Mouse (Mus musculus) left cerebral cortex, adult 9 months (tissue): Measurements from ENCODE around the gene Ralgapa1.
"Not testable (repeated sequence)": the region's sequence is repeated elsewhere in the genome, so short reads cannot be mapped to it uniquely, and the experiment has no call there.

Experiments used
- DNase-seq, 2 experiments: peaks; one replicate each; pipeline ENCODE4 v3.0.0; 2022; ENCODE audit warnings: low spot score in 2 of 2

Ralgapa1 gene

DNA sequence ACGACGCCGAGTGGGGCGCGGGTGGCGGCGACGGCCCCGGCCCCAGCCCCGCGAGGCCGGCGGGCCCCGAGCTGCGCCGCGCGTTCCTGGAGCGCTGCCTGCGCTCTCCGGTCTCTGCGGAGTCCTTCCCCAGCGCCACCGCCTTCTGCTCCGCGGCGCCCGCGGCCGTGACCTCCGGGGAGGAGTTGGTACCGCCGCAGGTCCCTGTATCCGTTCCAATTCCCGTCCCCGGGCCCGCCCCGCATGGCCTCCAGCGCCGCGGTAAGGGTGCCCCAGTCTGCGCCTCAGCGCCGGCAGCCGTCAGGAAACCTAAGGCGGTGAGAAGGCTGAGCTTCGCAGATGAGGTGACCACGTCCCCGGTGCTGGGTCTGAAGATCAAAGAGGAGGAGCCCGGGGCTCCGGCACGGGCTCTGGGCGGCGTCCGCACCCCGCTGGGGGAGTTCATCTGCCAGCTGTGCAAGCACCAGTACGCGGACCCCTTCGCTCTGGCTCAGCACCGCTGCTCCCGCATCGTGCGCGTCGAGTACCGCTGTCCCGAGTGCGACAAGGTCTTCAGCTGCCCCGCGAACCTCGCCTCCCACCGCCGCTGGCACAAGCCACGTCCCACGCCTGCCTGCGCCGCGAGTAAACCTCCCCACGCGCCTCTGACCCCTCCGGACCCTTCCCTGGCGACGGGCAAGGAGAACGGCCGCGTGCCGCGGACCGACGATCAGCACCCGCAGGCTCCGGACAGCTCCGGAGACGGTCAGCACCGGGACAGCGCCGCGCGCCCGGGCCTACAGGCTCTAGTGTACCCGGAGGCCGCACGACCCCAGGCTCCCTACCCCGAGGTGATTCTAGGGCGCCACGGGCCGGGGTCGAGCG, 221.1 kb downstream of the Ralgapa1 start:
- DNase-seq = no peak

DNA sequence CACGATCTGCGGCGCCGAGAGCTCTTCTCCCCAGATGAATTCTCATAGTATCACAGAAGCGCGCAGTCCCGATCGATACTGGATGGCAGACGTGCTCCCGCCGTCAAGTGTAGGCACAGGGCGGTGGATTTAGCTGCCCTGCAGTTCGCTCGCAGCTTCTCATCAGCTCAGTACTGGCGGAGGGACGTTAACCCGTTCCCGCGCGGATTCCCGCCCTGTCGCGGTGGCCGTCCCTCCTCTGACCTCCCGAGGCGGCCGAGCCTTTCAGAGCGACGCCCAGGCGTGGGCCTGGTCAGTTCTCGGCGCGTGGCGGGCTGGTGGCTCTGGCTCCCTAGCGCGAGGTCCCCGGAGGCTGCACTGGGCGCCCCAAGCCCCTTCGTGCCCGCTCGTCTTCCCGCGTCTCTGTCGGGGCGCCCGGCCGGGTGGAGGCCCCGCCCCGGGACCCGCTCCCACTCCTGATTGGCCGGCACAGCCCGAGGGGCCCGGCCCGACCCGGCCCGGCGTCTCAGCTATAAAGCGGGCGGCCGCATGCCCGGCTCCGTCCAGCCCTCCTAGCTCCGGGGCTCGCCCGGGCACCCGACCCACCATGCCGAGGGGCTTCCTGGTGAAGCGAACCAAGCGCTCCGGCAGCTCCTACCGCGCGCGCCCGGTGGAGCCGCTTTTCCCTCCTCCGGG, 221.9 kb downstream of the Ralgapa1 start, which contains the start of gene Insm2:
Insm2 (plus strand) TSS at position 541 of the 675 bp plus-strand sequence.
- DNase-seq = no peak

DNA sequence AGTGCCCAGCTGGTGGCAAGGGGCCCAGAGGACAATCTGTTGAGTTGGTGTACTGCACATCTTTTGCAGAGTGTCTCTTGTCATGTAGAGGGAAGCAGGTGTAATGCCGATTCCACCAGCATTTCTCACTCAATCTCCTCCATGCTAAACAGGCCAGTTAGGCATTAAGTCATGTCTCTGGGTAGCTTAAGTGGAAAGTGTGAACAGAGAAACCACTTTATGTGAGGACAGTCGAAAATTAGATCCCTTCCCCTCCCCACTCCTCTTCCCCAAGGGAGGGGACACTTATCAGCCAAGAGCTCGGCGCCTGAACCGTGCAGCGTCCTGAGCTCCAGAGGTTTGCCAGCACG, 222.5 kb downstream of the Ralgapa1 start:
- DNase-seq = no peak

DNA sequence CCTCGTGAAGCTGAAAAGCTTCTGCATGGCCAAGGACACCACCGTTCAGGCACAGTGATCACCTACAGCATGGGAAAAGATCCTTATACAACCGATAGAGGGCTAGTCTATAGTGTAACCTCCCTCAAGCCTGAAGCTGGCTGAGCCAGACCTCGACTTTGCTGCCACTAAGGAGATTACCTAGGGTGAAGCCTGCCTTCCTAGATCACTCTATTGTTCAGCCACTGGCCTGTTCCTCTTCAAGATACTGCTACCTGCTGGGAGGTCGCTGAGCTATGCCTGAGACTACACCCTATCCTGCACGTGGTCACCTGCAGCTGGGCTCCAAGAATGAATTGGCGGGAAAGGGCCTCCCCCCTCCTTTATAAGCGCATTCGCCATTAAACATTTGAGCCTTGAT, 234.0 kb downstream of the Ralgapa1 start:
- DNase-seq = not testable (repeated sequence)

DNA sequence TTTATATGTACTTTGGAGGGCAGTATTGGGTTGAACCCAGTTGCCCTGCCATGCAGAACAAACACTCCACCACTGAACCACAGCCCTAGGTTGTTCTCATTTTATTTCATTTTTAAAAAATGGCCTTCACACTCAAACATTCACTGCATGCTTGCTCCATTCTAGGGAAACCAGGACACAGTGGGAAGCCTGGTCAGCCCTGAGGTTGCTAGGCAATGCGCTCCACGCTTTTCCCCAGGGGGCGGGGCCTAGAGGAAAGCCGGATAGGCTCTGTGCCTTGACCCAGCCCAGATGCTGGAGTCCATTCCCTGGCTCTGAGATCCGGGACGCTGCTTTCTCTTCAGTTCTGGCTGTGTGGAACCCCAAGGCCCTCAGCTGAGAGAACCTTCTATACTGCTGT, 247.2 kb downstream of the Ralgapa1 start:
- no peak for DNase-seq

DNA sequence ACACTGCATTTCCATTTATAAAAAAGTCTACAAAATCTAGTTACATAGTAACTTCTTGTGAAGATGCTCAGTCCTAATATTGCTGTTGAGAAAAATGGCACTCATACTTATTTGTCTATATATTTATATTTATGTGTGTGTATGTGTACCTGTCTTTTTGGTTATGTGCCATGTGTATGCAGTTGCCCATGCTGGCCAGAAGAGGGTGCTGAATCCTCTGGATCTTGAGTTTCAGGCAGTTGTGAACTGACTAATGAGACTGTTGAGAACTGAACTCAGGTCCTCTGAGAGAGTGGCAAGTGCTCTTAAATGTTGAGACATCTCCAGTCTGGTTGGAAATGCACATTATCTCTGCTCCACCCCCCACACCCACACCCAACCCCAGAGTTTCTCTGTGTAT, 247.9 kb downstream of the Ralgapa1 start:
- no peak for DNase-seq

DNA sequence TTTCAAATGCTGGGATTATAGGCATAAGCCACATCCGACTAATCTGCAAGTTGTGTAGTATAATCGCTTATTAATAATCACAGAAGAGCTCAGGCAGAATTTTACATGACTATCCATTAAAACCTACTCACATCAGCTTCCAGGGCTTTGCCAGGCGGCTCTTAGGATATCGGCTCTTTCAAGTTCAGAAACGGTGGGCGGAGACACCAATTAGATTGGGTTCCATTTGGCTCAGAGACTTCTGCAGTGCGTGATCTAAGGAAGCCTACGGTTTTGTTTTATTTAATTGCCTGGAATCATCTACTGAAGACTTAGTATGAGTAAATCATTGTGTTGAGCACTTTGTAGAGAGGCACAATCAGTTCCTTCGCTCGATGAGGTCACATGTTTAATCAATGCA, 249.3 kb downstream of the Ralgapa1 start:
- no peak for DNase-seq

DNA sequence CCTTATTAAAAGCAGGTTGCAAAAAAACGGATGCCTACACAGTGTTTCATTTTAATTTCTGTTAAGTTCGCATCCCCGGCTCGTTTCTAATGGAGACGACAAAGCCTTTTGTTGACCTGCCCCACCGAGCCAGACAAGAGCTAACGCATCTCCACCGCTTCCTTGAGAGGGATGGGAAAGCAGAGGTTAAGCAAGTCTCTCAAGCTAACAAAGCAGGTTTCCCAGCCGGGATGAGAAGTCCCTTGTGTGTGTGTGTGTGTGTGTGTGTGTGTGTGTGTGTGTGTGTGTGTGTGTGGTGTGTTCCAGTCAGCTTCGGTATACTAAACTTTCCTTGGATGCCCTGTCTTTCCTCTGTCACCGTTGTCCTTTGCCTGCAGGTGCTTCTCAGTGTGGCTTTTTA, 249.8 kb downstream of the Ralgapa1 start:
- DNase-seq = no peak

DNA sequence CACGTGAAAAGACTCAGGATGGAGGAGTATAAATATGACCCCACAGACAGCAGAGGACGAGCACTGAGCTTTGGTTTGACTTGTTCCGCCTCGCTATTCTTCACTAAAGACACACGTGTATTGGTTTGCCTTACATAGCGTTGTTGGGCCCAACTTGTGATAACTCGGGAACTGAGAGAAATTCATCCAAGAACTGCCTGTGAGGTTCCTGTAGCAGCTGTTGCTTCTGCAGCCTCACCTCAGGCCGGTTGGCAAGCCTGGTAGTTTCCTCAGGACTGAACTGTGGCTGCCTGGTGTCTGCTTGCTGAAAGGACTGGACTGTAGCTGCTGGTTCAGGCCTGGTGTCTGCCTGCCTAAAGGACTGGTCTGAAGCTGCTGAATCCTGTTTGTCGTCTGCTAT, 250.3 kb downstream of the Ralgapa1 start:
- no peak for DNase-seq

DNA sequence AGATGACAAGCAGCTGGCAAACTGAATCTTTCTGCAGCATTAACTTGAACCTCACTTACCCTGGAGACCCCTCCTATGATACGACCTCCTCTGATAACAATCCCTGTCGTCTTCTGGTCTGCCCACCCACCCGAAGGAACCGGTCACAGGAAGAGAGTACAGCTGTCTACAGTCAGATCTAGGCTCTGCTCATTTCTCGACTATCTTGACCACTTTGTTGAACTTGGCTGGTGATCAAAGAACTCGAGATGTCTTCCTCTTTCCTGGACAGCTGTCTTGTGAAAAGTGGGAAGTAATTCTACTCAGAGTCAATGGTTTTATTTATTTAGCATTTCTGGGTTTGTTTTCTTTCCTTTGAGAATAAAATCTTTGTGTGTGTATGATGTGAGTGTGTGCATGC, 251.3 kb downstream of the Ralgapa1 start:
- DNase-seq = no peak

DNA sequence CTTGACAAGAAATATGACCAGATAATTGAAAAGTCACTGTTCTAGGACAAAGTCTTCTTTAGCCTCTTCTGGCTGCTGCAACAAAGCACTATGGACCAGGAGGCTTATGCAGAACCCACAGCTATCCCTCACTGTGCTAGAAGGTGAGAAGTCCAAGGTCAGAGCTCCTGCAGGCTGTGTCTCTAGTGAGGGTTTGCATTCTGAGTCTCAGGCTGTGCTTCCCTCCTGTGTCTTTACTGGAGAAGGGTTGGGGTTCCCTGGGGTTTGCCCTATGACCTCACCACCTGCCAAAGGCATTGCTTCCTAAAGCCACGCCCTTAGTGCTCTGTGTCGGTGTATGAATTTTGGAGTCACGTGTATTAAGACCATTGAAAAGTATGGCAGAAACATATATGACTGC, 252.5 kb downstream of the Ralgapa1 start:
- no peak for DNase-seq

DNA sequence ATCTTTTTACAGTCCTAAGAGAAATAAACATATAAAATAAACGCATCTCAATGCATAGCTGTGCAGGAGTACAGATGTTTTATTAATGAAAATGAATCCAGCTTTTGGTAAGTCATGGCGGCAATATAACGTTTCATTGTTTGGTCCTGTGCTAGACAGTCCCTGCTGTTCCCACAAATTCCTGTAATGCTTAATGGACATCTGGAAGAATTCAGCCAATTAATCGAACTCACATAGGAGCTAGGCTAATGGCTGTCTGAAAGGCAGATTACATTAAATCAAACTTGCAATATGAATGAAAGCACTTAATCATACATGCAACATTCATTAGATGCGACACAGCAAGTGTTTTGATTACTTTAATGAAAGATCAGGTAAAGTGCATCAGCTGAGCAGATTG, 254.1 kb downstream of the Ralgapa1 start:
- DNase-seq = no peak

DNA sequence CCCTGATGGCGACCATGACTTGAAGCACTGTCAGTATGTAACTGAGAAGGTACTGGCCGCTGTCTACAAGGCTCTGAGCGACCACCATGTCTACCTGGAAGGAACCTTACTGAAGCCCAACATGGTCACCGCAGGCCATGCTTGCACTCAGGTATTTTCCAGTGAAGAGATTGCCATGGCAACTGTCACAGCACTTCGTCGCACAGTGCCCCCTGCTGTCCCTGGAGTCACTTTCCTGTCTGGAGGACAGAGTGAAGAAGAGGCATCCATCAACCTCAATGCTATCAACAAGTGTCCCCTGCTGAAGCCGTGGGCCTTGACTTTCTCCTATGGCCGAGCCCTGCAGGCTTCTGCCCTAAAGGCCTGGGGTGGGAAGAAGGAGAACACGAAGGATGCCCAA, 255.1 kb downstream of the Ralgapa1 start:
- DNase-seq = no peak

DNA sequence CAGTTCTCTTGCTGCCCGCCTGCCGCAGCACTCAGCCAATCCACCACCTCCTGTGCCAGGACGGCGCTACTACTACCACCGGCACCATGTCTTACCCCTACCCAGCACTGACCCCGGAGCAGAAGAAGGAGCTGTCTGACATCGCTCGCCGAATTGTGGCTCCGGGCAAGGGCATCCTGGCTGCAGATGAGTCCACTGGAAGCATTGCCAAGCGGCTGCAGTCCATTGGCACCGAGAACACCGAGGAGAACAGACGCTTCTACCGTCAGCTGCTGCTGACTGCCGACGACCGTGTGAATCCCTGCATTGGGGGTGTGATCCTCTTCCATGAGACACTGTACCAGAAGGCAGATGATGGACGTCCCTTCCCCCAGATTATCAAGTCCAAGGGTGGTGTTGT, 255.8 kb downstream of the Ralgapa1 start, which contains the start of gene Aldoart2:
Aldoart2 (plus strand) TSS at position 34 of the 400 bp plus-strand sequence.
- no peak for DNase-seq

DNA sequence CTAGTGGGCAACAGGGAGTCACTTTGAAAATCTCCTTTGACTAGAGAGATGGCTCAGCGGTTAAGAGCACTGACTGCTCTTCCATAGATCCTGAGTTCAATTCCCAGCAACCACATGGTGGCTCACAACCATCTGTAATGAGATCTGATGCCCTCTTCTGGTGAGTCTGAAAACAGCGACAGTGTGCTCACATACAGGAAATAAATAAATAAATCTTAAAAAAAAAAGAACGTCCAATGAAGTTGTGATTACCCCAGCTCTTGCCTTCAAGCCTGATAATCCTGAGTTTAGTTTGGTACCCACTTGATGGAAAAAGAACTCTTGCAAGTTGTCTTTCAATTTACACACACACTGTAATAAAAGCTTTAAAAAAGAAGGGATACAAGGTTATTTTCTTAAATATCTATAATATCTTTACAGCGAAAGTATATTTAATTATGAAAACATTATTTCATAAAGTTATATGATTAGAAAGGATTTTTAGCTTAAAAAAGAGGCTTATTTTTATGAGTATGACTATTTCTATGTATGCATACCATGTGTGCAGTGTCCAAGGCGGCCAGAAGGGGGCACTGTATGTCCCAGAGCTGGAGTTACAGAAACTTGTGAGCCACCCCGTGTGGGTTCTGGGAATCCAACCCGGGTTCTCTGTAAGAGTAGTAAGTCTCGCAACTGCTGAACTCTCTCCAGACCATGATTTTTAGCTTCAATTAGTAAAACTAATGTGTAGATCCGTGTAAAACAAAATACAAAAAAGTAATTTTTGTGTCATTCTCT, 256.6 kb downstream of the Ralgapa1 start:
- no peak for DNase-seq

DNA sequence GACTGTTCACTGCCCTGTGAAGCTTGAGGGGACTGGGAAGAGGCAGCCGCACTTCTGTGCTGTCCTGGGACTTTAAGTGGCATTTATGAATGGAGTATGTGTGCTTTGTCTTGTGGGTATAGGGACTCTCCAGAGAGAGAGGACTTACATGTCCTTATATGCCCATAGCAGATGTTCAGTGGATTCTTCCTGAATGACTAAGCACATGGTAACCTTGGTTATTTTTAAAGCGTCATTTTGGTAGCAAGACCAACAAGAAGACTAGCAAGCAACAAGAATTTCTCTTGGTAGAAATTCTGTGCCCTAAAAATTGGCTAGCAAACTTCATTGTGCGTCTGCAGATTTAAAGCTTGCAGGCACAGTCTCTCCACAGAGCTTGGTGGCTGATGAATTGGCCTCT, 257.2 kb downstream of the Ralgapa1 start:
- no peak for DNase-seq

DNA sequence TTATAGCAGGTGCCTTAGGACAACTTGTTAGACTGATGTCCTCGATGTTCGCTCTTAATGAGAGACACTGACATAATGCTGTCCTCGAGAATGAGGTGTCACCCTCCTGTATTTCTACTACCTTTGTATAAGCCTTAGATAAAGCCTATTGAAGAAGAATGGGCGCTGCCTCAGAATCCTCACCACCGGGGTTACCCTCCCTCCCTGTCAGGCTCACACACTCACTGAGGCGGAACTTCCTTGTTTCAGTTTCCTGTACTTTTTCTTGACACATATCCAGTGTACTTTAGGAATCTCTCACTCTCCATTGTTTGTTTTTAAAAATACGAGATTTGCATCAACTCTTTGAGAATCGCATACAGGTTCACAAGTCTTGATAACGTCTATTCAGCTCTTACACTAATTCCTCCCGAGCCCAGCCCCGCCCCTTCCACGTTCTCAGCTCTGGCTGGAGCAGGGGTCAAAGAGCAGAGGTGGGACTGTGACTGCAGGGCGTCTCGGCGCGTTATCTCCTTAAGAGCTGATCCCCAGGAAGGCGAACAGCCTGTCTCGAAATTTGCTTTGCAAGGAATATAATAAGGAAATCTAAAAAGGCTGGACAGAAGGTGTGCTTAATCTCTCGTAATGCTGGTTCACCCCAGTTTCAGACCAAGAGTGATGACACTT, 260.8 kb downstream of the Ralgapa1 start:
- DNase-seq = no peak

DNA sequence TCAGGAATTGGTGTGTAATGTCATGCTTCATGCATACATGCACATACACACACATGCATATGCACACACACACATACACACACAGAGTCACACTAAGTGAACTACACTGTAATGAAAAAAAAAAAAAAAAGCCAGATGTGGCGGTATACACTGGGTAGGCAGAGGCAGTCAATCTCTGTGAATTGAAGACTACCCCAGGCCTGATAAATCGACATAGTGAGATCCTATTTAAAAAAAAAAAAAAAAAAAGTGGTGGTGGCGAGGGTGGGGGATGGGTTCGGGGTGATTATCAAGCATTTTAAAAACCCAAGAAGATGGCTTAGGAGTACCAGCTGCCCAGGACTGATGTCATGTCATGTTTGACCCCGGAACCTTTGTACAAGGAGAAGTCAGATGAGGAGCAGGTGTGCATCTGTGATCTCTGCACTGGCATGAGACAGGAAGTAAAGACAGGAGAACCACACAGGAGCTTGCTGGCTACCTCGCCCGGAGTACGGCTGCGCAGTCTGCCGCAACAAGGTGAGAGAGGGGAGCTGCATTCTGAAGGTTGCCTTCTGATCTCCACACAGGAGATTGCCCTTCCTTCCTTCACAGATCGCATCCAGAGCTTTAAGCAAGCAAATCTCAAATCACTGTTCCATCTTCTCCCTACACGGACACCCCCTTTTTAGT, 261.6 kb downstream of the Ralgapa1 start:
- DNase-seq = no peak

DNA sequence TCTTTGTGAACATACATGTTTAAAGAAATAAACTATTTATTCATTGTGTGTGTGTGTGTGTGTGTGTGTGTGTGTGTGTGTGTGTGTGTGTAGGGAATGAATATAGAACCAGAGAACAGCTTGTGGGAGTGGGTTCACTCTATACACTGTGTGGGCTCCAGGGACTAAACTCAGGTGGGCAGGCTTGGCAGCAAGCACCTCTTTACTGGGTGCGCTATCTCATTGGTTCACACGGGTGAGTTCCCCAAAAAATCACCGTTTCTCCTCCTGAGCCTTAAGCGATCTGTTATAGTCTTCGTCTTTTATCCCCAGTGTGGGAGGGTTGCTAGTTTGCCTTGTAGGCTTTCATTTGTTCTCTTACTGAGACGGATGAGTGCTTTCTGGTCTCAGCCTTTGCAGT, 263.1 kb downstream of the Ralgapa1 start:
- peak in 1 of 2 experiments; percentile 11 for DNase-seq

DNA sequence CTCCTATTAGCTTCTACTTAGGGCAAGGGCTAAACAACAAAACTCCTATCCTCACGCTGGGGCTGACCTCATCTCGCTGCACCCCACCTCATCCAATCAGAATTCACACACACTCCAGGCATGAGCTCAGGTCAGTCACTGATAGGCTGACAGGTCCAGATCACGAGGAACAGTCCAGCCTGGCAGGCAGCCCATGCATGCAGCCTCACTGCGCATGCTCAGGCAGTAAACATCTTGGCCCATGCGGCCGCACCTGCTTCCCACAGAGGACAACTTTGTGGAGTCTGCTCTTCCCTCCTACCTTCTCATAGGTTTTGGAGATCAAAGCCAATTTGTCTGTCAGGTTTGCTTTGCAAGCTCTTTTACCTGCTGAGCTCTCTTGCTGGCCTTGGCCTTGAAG, 266.1 kb downstream of the Ralgapa1 start:
- DNase-seq = not testable (repeated sequence)
